Mouse (Mus musculus): ENCODE results near the gene Adck1.
A peak's percentile ranks its signal among the peaks of the same experiment; 100 is the strongest.
"Not testable (repeated sequence)": the region's sequence is repeated elsewhere in the genome, so short reads cannot be mapped to it uniquely, and the experiment has no call there.

Gene Adck1

GRCm38 (mm10) chr12:88428735-88429134 lies 68.4 kb downstream of the Adck1 start:
- no peak for DNase-seq

- no peak for DNase-seq
Observed at GRCm38 (mm10) chr12:88432277-88432676, 71.9 kb downstream of the Adck1 start.

- DNase-seq, result no peak
Observed at GRCm38 (mm10) chr12:88433171-88433570, 72.8 kb downstream of the Adck1 start.

DNA sequence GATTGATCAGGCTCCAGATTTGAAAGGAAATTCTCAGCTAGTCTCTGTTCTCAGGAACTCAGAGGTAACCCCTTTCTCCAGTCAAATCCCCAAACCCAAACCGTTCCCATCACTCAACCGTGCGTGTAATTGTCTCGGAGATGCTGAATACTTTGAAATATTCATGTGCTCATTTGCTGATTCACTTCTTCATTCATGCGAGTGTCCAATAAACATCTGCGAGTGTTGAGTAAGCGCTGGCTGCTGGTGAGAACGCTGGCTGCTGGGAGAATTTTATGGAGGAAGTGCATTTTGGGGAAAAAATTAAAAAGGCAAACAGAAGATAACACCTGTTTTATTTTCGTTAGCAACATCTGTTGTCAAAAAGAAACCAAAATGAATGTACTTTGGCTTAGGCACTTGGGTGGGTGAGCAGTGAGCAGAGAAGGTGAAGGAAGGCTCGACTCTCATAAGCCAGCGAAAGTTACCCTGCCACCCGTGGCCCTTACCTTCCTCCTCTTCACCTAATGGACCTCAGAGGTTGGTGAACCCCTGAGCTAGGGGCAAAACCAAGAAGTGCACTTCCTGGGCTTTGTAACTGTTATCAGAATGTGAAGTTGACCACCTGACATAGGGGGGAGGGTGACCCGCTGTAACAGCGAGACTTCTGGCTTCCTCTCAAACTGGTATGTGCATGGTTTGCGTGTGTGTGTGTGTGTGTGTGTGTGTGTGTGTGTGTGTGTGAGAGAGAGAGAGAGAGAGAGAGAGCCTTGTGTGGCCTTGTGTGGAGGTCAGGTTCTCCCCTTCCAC lies 76.8 kb downstream of the Adck1 start:
- no peak for DNase-seq

DNA sequence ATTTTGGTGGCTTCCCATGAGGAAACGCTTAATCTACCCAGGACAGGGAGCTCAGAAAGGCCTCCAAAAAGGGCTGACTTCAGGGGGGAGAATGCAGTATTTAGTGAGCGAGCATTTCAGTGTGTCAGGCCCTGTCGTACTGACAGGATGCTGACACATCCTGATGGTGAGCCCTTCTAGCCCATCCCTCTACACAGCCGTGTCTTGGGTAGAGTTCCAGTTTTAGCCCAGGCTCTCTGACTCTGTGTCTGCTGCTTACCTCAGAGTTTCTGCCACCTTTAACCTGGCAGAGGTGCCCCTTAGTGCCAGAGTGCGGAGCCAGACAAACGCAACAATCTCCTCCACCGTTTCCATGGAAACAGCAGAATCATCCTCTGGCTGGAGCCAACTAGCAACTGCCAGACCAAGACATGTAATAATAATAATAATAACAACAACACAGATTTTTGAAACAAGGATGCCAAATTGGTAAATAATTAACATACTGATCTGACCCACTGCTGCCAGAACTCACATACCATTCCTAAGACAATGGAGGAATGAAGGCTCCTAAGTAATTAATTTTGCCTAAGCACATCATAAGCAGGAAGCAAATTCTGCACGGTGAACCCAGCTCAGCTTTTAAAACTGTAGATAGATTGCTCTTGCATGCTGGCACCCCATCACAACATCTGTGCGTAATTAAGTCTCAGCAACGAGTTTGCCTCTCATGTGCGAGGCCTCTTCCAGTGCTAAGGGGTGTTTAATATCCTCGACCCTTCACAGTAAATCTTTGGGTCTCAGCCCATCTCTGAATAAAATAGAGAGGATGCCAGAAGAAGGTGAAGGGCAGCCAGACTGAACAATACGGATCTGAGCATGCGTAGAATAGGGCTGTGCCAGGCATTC lies 81.8 kb downstream of the Adck1 start:
- no peak for DNase-seq

- peak; percentile 54 for DNase-seq
Observed at GRCm38 (mm10) chr12:88444040-88444439, 83.7 kb downstream of the Adck1 start.

DNA sequence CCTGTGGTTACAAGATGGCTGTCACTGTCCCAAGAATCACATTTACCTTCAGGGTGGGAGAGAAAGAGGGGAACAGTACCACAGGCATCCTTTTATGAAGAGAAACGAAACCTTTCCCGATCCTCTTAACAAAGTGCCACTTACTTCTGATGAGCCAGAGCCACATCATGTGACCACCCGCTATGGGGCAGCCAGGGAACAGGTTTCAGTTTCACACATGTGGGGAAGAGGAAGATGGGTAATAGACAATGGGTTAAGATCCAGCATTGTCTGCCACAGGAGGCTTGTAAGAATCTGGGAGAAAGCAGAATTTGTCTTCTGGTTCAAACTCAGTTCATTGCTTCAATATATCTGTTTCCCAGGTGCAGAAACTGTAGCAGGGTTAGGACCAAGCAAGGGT lies 85.1 kb downstream of the Adck1 start:
- DNase-seq, result no peak

GRCm38 (mm10) chr12:88450658-88451563 lies 90.6 kb downstream of the Adck1 start:
- DNase-seq, result no peak

GRCm38 (mm10) chr12:88454701-88455410 lies 94.5 kb downstream of the Adck1 start:
- DNase-seq, result peak; percentile 24

DNA sequence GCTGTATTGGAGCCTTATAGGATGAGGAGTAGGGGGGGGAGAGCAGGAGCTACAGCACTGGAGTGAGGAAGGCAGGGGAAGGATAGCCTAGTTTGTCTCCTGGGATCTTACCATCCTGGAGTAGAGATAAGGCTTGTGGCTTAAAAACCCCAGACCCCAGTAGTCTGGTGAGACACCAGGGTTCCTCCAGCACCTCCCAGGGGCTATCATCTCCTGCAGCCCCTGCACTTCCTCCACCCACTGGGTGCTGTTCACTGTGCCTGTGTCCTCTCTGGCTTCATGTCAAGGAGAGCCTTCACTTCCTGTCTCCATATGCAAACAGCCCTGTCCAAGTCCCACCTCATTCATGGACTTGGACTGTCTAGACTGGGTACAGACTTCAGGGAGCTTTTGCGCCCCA lies 96.7 kb downstream of the Adck1 start:
- DNase-seq, result no peak

GRCm38 (mm10) chr12:88458936-88459335 lies 98.6 kb downstream of the Adck1 start:
- no peak for DNase-seq

DNA sequence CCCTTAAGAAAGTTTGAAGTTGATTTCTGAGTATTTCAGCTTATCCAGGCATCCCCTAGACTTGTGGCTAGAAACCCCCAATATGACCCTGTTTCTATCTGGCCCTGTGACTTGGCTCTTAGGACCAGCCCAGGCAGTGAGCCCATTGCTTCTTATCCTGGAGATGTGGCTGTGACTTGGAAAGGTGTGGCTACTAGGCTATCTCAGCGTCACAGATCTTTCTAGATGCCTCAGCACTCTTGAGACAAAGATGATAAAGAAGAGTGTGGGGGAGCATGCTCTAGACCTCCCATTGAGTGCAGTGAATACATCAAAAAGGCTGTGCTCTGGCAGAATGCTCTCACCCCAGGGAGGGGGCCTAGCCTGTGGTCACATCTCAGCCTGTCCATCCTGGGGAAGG lies 99.1 kb downstream of the Adck1 start:
- no peak for DNase-seq

- no peak for DNase-seq
Observed at GRCm38 (mm10) chr12:88461026-88461425, 100.7 kb downstream of the Adck1 start.

DNA sequence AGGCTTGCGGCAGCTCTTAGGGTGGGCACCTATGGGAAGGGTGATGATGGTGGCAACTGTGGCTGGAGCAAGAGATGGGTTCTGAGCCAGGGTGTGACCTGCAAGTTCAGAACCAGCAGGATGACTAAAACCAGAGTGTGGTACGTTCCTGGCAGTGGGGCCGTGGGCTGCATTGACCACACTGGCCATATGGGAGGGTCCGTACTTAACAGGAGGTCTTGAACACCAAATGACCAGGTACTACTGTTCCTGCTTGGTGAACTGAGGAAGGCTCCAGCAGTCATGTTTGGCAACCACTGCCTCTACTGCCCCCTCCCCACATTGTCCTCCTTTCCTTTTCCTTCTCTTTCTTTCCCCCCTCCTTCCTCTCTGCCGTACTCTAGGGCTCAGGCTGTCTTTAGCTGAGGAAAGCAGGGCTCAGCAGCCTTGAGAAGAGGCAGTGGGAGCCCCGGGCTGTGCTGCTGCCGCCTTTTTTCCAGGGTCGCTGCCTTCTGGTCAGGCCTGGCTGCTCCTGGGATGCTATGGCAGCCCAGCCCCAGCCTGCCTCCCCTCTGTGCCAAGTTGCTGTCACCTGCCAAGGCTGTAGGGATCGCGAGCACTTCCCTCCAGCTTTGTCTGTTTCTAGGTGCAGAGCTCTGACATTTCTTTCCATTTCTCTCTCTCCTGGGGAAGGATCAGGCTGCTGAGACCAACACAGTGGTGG lies 103.4 kb downstream of the Adck1 start:
- peak; percentile 26 for DNase-seq

- DNase-seq, result no peak
Observed at GRCm38 (mm10) chr12:88466801-88467200, 106.4 kb downstream of the Adck1 start.

DNA sequence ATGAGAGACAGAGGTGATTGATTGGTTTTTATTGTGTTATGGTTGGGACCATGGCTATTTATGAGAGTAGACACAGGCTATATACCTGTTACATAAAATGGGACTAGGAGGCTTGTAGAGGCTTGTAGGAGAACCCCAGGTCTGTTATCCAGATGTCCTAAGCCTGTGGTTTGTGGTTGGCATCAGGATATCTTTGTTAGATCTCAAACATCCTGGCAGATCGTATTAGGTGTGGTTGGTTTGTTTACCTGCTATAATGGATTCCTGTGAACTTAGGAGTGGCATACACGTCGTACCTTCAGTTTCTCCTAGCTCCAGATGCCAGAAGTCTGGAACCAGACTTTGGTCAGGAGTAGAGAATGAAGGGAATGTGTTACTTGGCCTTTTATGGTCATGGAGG lies 106.9 kb downstream of the Adck1 start:
- DNase-seq, result no peak

DNA sequence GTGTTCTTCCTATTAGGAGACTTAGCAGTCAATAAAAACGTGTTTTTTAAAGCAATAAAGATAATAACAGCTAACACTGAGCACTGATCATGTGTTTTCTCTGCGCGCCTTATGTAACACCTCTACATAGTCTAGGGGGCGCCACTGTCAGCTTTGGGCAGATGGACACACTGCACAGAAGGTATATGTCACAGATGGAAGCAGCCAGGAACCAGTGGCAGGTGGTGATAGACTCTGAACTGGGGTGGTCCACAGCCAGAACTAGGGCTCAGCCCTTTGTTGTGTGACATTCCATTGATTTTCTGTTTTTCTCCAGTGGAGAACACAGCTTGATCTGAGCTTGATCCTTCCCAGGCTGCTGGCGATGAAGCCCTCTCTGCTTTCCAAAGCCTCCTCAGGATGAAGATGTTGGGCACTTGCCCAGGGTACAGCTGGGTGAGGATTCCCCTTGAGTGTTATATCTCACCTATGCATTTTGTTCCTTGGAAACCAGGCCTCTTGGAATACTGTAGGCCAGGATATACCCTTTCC lies 107.6 kb downstream of the Adck1 start:
- no peak for DNase-seq

GRCm38 (mm10) chr12:88468691-88469090 lies 108.3 kb downstream of the Adck1 start:
- DNase-seq, result no peak

DNA sequence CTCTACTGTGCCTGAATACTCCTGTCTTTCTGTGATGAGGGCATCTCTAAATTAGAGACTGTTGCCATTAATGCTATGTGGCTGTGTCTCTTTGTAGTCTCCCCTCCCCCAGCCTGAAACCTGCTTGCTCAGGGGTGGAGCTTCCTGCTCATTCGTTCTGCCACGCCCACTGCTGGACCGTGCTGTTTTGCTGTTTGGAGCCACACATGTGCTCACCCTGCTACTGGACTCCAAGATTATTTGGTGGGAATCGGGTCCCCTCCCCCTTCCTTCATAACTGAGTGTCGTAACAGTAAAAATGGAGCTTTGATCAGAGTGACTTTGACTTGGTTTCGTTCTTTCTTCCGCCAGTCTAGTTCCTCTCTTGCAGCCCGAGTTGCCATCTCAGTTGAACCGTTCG lies 111.5 kb downstream of the Adck1 start:
- not testable (repeated sequence) for DNase-seq

GRCm38 (mm10) chr12:88472832-88473231 lies 112.5 kb downstream of the Adck1 start:
- DNase-seq, result no peak

DNA sequence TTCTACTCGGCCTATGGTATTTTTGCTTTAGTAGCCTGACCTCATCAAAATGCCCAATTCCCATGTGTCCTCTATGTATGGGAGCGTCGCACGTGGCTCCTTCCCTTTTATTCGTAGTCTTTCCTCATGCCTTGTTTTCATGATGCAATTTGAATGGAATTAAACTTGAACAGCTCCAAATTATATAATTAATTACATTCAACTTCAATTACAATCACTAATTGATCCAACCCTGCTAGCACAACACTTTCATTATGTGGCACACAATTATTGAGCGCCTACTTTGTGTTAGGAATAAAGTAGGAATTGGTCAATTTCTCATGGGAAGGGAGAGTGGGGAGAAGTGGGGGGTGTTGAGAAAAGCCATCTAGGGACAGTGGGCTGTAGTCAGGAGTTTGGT lies 113.4 kb downstream of the Adck1 start:
- no peak for DNase-seq
